Comparison of ENCODE assay signal across 9 mouse cellular contexts in genomic region chr2:93647051-93647923, GRCm38 (mm10). TPM values are rescaled to one million over a fixed set of nuclear protein-coding genes. Genes with fewer than 3 reads are reported as not detected.
A peak's percentile ranks its signal among the peaks of the same experiment; 100 is the strongest.
DNase-seq lines count a peak whose midpoint lies in the region; ATAC-seq lines count a peak whose summit lies in the region.
"Had no signal": no experiment of that assay in that cellular context is flagged by ENCODE, and none has a peak within 500 bp of the region (broad histone marks: within the 10 kb centered on the region; RNA-seq: fewer than 3 reads in every experiment).

No protein-coding gene starts in this region.

- 1% methylated on average over 44 of the region's 44 CpGs for WGBS in kidney, embryonic 15.5 days
- under 1% methylated on average over 44 of the region's 44 CpGs for WGBS in neural tube, embryonic 12.5 days

- peak overlapping the region; percentile 38 for H3K4me2 ChIP-seq in kidney, embryonic 15.5 days
- H3K4me2 ChIP-seq in neural tube, embryonic 12.5 days (replicated peaks) = peak overlapping the region; percentile 41
- H3K4me2 ChIP-seq: neural tube, embryonic 13.5 days had no signal

- peak; percentile 18 for DNase-seq in CD4-positive, CD25-positive, alpha-beta regulatory T cell, adult 2 months (ENCODE audit: low read depth, low spot score)
- peak; percentile 13 for DNase-seq in thymus, postnatal 4 days
- DNase-seq in thymus, postnatal 10 days (ENCODE audit: low spot score in 2 of 2) = no peak
- DNase-seq in urinary bladder, postnatal 4 days (ENCODE audit: low spot score in 2 of 2) = no peak
- DNase-seq in spleen, postnatal 10 days (ENCODE audit: low spot score in 2 of 2) = no peak

- H3K27ac ChIP-seq in kidney, embryonic 15.5 days = no peak overlapping the region
- H3K27ac ChIP-seq in neural tube, embryonic 12.5 days = no peak overlapping the region
- H3K27ac ChIP-seq: neural tube, embryonic 13.5 days had no signal

- H3K9me3 ChIP-seq in kidney, embryonic 15.5 days (replicated peaks) = no peaks in the 10 kb centered on the region
- H3K9me3 ChIP-seq in neural tube, embryonic 12.5 days = no peaks in the 10 kb centered on the region
- H3K9me3 ChIP-seq: neural tube, embryonic 13.5 days had no signal

- H3K4me1 ChIP-seq in kidney, embryonic 15.5 days = peaks cover 39% of the 10 kb centered on the region
- peaks cover 17% of the 10 kb centered on the region for H3K4me1 ChIP-seq in neural tube, embryonic 12.5 days

- peak overlapping the region; percentile 17 for H3K4me3 ChIP-seq in kidney, embryonic 15.5 days (replicated peaks)
- no peak overlapping the region; the same call in 1 of the 2 replicates for H3K4me3 ChIP-seq in neural tube, embryonic 12.5 days
- H3K4me3 ChIP-seq: neural tube, embryonic 13.5 days had no signal

- H3K9ac ChIP-seq in kidney, embryonic 15.5 days = no peak overlapping the region
- no peak overlapping the region for H3K9ac ChIP-seq in neural tube, embryonic 12.5 days
- H3K9ac ChIP-seq: neural tube, embryonic 13.5 days had no signal

- ATAC-seq in CD4-positive, CD25-positive, alpha-beta regulatory T cell, adult 4 months = no peak
- ATAC-seq in kidney, embryonic 15.5 days (replicated peaks; ENCODE audit: low FRiP score) = no peak
- ATAC-seq in neural tube, embryonic 12.5 days (ENCODE audit: low FRiP score, low read depth) = no peak

- H3K27me3 ChIP-seq in kidney, embryonic 15.5 days = peaks cover 100% of the 10 kb centered on the region
- H3K27me3 ChIP-seq in neural tube, embryonic 12.5 days (replicated peaks) = peaks cover 81% of the 10 kb centered on the region

- no peaks in the 10 kb centered on the region for H3K36me3 ChIP-seq in kidney, embryonic 15.5 days
- H3K36me3 ChIP-seq in neural tube, embryonic 12.5 days = no peaks in the 10 kb centered on the region
- H3K36me3 ChIP-seq: neural tube, embryonic 13.5 days had no signal

RNA-seq across cellular contexts. Expression of gene Alx4, which starts 5.1 kb away (rescaled TPM):
- polyA plus RNA-seq in CD4-positive, CD25-positive, alpha-beta regulatory T cell, adult 4 months (2017; shearing (Covaris generic)) = not detected
- polyA plus RNA-seq in kidney, embryonic 15.5 days (2015; fragmentation: Nextera tagmentation; extraction: Ambion mirVana) = 0.22 and 0.23 TPM in 2 replicates
- polyA plus RNA-seq in neural tube, embryonic 12.5 days (2016; fragmentation: Nextera tagmentation; extraction: Ambion mirVana) = 0.49 and 0.56 TPM in 2 replicates

Comparison
In these comparisons a context has a peak if more than half of its experiments do, and no peak if none do; other contexts are left out.
1. DNase-seq: peak in CD4-positive, CD25-positive, alpha-beta regulatory T cell, adult 2 months (single experiment) and thymus, postnatal 4 days (single experiment); none in thymus, postnatal 10 days (0 of 2), urinary bladder, postnatal 4 days (0 of 2) and spleen, postnatal 10 days (0 of 2).